Mouse (Mus musculus) stomach, embryonic 14.5 days (tissue): ENCODE data around the gene S1pr2. TPM values are rescaled to one million over a fixed set of nuclear protein-coding genes. Genes with fewer than 3 reads are reported as not detected.
A peak's percentile ranks its signal among the peaks of the same experiment; 100 is the strongest.
"Not testable (repeated sequence)": the region's sequence is repeated elsewhere in the genome, so short reads cannot be mapped to it uniquely, and the experiment has no call there.

Experiments used
- ATAC-seq: fragments of 200-750 bp; cut with Nextera tagmentation; 2 replicates; pipeline ENCODE4 v1.8.0; 2017; ENCODE audit warnings: low read depth, moderate TSS enrichment; ENCODE audit not compliant: insufficient number of reproducible peaks, insufficient read depth, low FRiP score
- H3K27ac ChIP-seq: fragments of 300-500 bp; sonication (generic); 2 replicates; pipeline ENCODE4 v1.5.1; 2014; ENCODE audit warnings: mild to moderate bottlenecking, low read length, moderate library complexity, mixed read lengths
- H3K27me3 ChIP-seq: fragments of 300-500 bp; sonication (generic); 2 replicates; pipeline ENCODE4 v1.6.1; 2014; ENCODE audit warnings: low read length, control low read depth, mixed read lengths; ENCODE audit not compliant: control insufficient read depth, insufficient read depth
- H3K36me3 ChIP-seq: fragments of 300-500 bp; sonication (generic); 2 replicates; pipeline ENCODE4 v1.6.1; 2014; ENCODE audit warnings: mild to moderate bottlenecking, control low read depth, low read length, moderate library complexity, mixed read lengths; ENCODE audit not compliant: control insufficient read depth, insufficient read depth
- H3K4me1 ChIP-seq: fragments of 300-500 bp; sonication (generic); 2 replicates; pipeline ENCODE4 v1.6.1; 2014; ENCODE audit warnings: low read length, control low read depth, mixed read lengths; ENCODE audit not compliant: control insufficient read depth, insufficient read depth
- H3K4me2 ChIP-seq: fragments of 300-500 bp; sonication (generic); replicated peaks from 2 replicates; pipeline ENCODE4 v1.6.1; 2014; ENCODE audit warnings: low read depth, low read length, control low read depth
- H3K4me3 ChIP-seq: fragments of 300-500 bp; sonication (generic); 2 replicates; pipeline ENCODE4 v1.5.1; 2014; ENCODE audit warnings: low read depth, low read length, control low read depth
- H3K9ac ChIP-seq: fragments of 300-500 bp; sonication (generic); replicated peaks from 2 replicates; pipeline ENCODE4 v1.6.1; 2014; ENCODE audit warnings: low read depth, mild to moderate bottlenecking, control low read depth, low read length, moderate library complexity, mixed read lengths
- H3K9me3 ChIP-seq: fragments of 300-500 bp; sonication (generic); 2 replicates; pipeline ENCODE4 v1.6.1; 2016; ENCODE audit warnings: low read depth, low read length, control low read depth; ENCODE audit not compliant: control insufficient read depth
- WGBS: fragments of 180-500 bp; shearing (Covaris S2); extraction: QIAGEN DNeasy Blood & Tissue Kit; methylation state at CpG from one replicate; pipeline ENCODE4 v1.1.7; 2014; 5-methylcytosine and 5-hydroxymethylcytosine counted together
- polyA plus RNA-seq: library from polyadenylated mRNA; unstranded; fragments of >200 nt; fragmentation: Nextera tagmentation; extraction: Ambion mirVana; gene quantifications from 2 replicates; pipeline ENCODE4 v1.2.1, GENCODE M21; 2014

The S1pr2 gene
- polyA plus RNA-seq, 1 experiment from 2014 or later = 52.3 TPM

DNA sequence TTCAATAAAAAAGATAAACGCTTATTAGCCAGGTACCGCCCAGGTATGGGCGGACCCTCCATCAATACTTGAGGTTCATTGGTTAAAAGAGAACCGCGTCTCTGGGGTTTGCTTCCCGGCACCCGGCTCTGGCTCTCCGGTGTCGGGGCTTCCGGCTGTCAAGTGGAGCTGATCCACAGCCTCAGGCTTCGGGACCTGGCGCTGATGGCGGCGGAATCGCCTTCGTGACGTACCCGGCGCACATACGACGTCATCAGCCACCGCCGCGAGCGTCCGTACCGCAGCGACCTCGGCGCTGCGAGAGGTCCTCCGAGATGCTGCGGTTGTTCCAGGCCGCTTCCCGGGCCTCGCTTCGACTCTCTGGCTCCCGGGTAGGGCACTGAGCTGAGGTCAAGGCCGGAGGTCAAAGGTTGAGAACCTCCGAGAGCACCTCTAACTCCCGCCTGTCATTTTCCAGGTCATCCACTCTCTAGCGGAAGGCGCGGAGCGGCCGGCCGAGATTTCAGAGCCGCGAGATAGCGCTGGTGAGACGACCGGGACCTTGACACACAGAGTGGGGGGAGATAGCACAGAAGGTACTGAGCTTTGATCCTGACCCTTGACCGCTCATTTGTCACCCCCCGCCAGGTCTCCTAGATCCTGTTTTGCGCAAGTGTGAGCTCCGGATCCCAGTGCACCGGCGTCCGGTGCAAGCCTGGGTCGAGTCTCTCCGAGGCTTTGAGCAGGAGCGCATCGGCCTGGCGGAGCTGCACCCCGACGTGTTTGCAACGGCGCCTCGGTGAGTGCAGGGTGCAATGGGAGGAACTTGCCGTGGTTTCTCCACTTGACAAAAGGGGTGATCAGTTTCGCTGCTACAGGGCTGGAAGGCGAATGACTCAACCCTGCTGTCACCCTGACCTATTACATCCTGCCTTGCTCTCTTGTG is 26.3 kb upstream of the S1pr2 start, which contains the start of gene Mrpl4:
Mrpl4 (plus strand) TSS at position 112 of the 925 bp plus-strand sequence.
- Histone ChIP-seq H3K4me3 (peak within 1 kb of the TSS; percentile 69), H3K9me3 (no peaks in the 10 kb centered on the region), H3K36me3 (peaks cover 31% of the 10 kb centered on the region), H3K27ac (peak within 1 kb of the TSS; percentile 29), H3K9ac (peak within 1 kb of the TSS; percentile 52), H3K4me1 (no peaks in the 10 kb centered on the region), H3K27me3 (no peaks in the 10 kb centered on the region), H3K4me2 (peak within 1 kb of the TSS; percentile 76)
- ATAC-seq = peak; percentile 79
- WGBS = under 1% methylated on average over 72 of the region's 72 CpGs

DNA sequence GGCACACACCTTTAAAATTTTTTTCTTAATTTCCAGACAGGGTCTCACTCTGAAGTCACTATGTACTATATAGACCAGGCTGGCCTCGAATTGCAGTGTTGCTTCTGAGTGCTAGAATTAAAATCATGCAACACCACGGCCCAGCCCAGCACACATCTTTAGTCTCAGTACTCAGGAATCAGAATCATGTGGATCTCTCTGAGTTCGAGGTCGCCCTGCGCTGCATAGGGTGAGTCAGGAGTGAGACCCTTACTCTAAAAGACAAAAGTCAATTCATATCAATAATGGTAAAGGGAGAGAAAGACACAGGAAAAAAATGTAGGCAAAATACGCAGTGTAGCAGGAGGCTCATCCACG is 25.7 kb upstream of the S1pr2 start:
- Histone ChIP-seq H3K27me3 (no peaks in the 10 kb centered on the region), H3K36me3 (peaks cover 24% of the 10 kb centered on the region), H3K9me3 (no peaks in the 10 kb centered on the region), H3K4me3 (peak overlapping the region; percentile 69), H3K27ac (peak overlapping the region; percentile 29; the same call in 1 of the 2 replicates), H3K9ac (peak overlapping the region; percentile 52), H3K4me1 (no peaks in the 10 kb centered on the region), H3K4me2 (peak overlapping the region; percentile 76)
- WGBS = 9% methylated on average over 7 of the region's 7 CpGs
- no peak; the same call in 1 of the 2 replicates for ATAC-seq

DNA sequence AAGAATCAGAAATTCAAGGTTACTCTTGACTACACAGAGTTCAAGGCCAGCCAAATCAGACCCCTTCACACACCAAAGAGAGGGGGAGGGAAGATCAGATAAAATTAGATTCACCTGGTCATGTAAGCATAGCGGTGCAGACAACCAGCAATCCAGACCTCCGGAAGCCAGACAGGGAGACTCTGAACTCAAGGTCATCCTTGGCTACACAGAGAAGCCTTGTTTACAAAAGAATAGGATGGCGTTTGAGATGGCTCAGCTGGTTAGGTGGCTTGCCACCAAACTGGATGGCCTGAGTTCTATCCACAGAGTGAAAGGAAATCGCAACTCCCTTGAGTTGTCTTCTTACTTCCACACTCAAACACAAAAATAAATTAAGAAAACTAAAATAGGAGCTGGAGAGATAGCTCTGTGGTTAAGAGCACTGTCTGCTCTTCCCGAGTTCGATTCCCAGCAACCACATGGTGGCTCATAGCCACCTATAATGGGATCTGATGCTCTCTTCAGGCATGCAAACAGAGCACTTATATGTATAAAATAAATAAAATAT is 25.1 kb upstream of the S1pr2 start:
- Histone ChIP-seq H3K9ac (no peak overlapping the region; the same call in 1 of the 2 replicates), H3K27ac (no peak overlapping the region), H3K9me3 (no peaks in the 10 kb centered on the region), H3K36me3 (peaks cover 19% of the 10 kb centered on the region; the same call in 1 of the 2 replicates), H3K4me1 (no peaks in the 10 kb centered on the region), H3K4me2 (peak overlapping the region; percentile 76; the same call in 1 of the 2 replicates), H3K27me3 (no peaks in the 10 kb centered on the region), H3K4me3 (no peak overlapping the region)
- 47% methylated on average over 6 of the region's 6 CpGs for WGBS
- no peak for ATAC-seq

DNA sequence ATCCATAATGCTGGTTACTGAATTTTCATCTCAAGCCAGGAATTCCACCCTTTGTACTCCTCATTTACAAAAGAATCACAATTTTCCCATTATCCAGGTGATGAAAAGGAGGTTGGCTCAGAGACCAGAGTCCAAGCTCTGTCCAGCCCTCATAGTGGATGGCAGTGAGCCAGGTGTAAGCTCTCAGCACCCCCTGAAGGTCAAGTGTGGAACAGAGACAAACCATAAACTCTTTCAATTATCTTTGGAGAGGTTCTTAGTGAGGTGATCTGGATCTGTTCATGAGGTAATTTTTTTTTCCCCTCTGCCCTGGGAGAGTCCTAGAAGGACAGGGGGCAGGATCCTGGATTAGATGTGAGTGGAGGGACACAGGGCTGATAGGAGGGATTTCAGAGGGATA is 24.2 kb upstream of the S1pr2 start:
- no peaks in the 10 kb centered on the region for H3K9me3 ChIP-seq
- no peak overlapping the region for H3K4me3 ChIP-seq
- H3K9ac ChIP-seq = no peak overlapping the region
- no peaks in the 10 kb centered on the region for H3K4me1 ChIP-seq
- ATAC-seq = no peak
- peaks cover 12% of the 10 kb centered on the region; the same call in 1 of the 2 replicates for H3K36me3 ChIP-seq
- no peak overlapping the region for H3K27ac ChIP-seq
- H3K4me2 ChIP-seq = no peak overlapping the region
- H3K27me3 ChIP-seq = no peaks in the 10 kb centered on the region

DNA sequence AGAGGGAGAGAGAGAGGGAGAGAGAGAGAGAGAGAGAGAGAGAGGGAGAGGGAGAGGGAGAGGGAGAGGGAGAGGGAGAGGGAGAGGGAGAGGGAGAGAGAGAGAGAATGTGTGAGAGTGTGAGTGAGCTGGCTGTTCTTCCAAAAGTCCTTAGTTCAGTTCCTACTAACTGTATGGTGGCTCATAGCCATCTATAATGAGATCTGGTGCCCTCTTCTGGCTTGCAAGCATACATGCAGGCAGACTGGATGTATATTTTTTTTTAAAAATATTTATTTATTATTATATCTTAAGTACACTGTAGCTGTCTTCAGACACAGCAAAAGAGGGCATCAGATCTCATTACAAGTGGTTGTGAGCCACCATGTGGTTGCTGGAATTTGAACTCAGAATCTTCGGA is 21.8 kb upstream of the S1pr2 start:
- H3K36me3 ChIP-seq, H3K4me1 ChIP-seq, H3K27ac ChIP-seq, H3K9me3 ChIP-seq, ATAC-seq, H3K4me3 ChIP-seq, H3K4me2 ChIP-seq, H3K27me3 ChIP-seq, H3K9ac ChIP-seq: not testable (repeated sequence)
- WGBS = 63% methylated on average over 1 of the region's 1 CpGs

DNA sequence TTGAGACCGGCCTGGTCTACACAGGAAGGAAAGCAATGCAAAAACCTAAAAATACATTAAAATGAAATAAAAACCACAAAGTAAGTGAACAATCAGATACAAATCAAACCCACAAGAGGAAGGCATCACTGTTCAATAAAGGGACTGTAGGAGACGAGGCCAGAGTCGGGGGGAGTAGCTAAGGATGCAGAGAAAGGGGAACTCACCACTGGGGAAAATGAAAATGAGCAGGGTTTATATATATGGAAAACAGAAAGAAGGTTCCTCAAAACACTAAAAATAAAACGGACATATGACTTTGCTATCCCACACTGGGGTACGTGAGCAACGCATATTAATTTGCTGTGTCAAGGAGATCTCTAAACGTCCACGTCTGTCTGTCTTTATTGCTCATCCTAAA is 20.5 kb upstream of the S1pr2 start:
- Histone ChIP-seq H3K9me3 (no peaks in the 10 kb centered on the region), H3K9ac (no peak overlapping the region), H3K27ac (no peak overlapping the region), H3K27me3 (no peaks in the 10 kb centered on the region), H3K36me3 (no peaks in the 10 kb centered on the region), H3K4me3 (no peak overlapping the region), H3K4me2 (no peak overlapping the region), H3K4me1 (peaks cover 4% of the 10 kb centered on the region)
- ATAC-seq = no peak
- 85% methylated on average over 8 of the region's 8 CpGs for WGBS

DNA sequence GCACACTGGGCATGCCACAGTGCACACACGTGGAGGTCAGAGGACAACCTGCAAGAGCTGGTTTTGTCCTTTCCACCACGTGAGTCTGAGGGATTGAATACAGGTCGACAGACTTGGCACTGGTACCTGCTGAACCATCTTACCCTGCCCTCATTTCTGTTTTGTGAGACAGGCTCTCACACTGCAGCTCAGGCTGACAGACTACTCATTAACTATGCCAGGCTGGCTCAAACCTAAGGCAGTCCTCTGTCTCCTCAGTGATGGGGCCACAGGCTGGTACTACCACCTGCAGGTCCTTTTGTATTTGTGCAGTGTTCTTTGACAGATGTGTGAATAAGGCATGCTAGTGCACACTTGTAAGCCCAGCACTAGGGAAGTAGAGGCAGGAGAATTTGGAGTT is 18.5 kb upstream of the S1pr2 start:
- 72% methylated on average over 3 of the region's 3 CpGs for WGBS
- Histone ChIP-seq H3K4me1 (peaks cover 11% of the 10 kb centered on the region), H3K9me3 (no peaks in the 10 kb centered on the region), H3K4me2 (no peak overlapping the region), H3K4me3 (no peak overlapping the region), H3K36me3 (no peaks in the 10 kb centered on the region), H3K9ac (no peak overlapping the region), H3K27me3 (no peaks in the 10 kb centered on the region), H3K27ac (no peak overlapping the region)
- ATAC-seq = no peak

DNA sequence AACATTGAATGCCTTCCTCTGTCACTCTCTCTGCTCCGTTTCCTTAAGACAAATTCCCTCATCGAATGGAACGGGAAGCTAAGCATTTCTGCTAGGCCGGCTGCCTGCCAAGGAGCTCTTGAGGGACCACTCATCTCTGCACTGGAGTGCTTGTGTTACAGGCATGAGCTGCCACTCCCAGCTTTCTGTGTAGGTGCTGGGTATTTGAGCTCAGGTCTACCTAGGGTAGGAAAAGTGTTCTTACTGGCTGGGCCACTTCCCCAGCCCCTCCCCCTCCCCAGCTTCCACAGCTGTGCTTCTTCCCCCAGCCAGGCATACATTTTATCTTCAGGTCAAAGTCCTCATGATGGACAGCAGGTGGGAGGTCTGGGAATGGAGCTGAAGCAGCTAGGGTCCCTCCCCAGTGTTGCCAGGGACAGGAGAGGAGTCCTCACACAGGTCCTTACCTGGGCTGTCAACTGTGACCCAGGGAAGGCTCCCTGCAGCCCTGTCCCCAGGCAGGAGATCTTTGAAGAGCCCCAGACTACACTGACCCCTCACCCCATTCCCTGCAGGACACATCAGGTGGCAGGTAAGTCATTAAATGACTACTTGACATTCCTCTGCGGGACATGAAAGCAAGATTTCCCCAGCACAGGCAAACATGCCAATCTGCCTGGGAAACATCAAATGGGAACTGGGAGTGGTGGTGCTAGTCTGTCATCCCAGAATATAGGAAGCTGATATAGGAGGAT is 16.8 kb upstream of the S1pr2 start:
- Histone ChIP-seq H3K27ac (peak overlapping the region; percentile 11; the same call in 1 of the 2 replicates), H3K36me3 (no peaks in the 10 kb centered on the region), H3K27me3 (no peaks in the 10 kb centered on the region), H3K4me1 (peaks cover 11% of the 10 kb centered on the region), H3K9ac (no peak overlapping the region), H3K4me3 (no peak overlapping the region), H3K9me3 (no peaks in the 10 kb centered on the region), H3K4me2 (no peak overlapping the region)
- peak; percentile 79 for ATAC-seq
- WGBS = 20% methylated on average over 5 of the region's 5 CpGs
